ENCODE assay signal across 8 mouse cellular contexts in the genomic region with DNA sequence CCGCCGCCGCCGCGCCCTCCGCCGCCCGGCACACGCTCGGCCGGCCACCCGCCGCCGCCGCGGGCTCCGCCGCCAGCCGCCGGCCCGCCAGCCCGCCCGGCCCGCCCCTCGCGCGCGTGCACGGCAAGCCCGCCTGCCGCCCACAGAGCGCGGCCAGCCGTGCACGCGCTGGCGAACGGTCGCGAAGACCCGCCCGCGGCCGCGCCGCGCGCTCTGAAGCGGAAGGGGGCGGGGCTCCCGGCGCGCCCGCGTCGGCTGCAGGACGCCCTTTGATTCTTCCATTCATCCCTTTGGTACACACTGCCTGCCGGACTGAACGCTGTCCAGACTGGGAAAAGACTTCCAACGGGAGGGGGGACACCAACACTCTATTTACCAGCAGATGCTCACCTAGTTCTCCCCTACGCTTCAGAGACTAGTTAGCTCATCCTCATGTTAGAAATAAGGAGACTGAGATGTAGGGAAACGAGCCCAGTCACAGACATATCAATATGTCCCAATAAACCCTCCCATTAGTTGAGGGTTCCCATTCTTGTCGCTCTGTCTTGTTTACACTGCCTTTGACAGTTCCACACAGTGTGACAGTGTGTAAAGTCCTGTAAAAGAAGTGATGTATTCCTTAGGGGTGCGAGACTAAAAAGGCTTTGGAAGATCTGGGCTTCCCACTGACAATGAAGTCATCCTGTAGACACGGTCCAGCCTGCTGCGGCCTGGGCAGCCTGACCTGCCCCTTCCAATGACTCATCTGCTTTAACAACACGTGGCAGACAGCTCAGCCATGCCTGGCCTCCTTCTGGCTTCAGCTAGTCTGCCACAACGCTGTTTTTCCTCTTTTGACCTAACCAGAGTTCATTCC. TPM values are rescaled to one million over a fixed set of nuclear protein-coding genes. Genes with fewer than 3 reads are reported as not detected.
DNase-seq lines count a peak whose midpoint lies in the region; ATAC-seq lines count a peak whose summit lies in the region.

A gene (minus strand): TSS at position 58 of the 856 bp plus-strand sequence.

- no peaks in the 10 kb centered on the region for H3K27me3 ChIP-seq in megakaryocyte, embryonic 14.5 days (replicated peaks)

- DNase-seq in ZHBTc4 (ENCODE audit: low read depth, low spot score) = peak; percentile 93
- DNase-seq in gastrocnemius, adult 8-10 months (ENCODE audit: low spot score in 2 of 2) = peak; percentile 59 to 78
- DNase-seq in hindlimb bud, embryonic 11.5 days (ENCODE audit: extremely low spot score, low read depth, low spot score) = peak; percentile 53
- DNase-seq in left cerebral cortex, adult 8-10 months (ENCODE audit: low spot score in 2 of 2) = peak; percentile 58 to 75
- DNase-seq in right cerebral cortex, postnatal 10 days (ENCODE audit: low spot score in 2 of 2) = peak; percentile 85
- peak; percentile 86 for DNase-seq in urinary bladder, postnatal 25 days (ENCODE audit: low spot score)

- peaks cover 6% of the 10 kb centered on the region for H3K9me3 ChIP-seq in megakaryocyte, embryonic 14.5 days

- peak; percentile 73 for ATAC-seq in common myeloid progenitor, adult 5-6 weeks (replicated peaks; ENCODE audit: low read depth, poor library complexity, severe bottlenecking)

- H3K4me1 ChIP-seq in megakaryocyte, embryonic 14.5 days = peaks cover 49% of the 10 kb centered on the region

- H3K4me3 ChIP-seq in megakaryocyte, embryonic 14.5 days (replicated peaks) = peak within 1 kb of the TSS; percentile 95

- no peaks in the 10 kb centered on the region for H3K36me3 ChIP-seq in megakaryocyte, embryonic 14.5 days (replicated peaks; ENCODE audit: low read length)

RNA-seq across cellular contexts. Expression of the gene that starts here (rescaled TPM):
- 9.2 and 17.7 TPM in 2 replicates for total RNA-seq in common myeloid progenitor, adult 5-6 weeks (2017)
- total RNA-seq in gastrocnemius, adult 8-10 months (2022) = 10 to 100 TPM; 76.6 to 98.8 (median 77.1) TPM
- total RNA-seq in left cerebral cortex, adult 8-10 months (2022) = 100 to 1,000 TPM in 1 of 4 experiments, 10 to 100 TPM in 3; 87.3 to 111 (median 97.4) TPM
- polyA plus RNA-seq in megakaryocyte, embryonic 14.5 days (2012; ENCODE audit: insufficient read depth, low replicate concordance) = 49.7 and 201 TPM in 2 replicates

Comparison
In these comparisons a context has a peak if more than half of its experiments do, and no peak if none do; other contexts are left out.
1. Peak in every context shown above with its lines: DNase-seq, ATAC-seq and H3K4me3 ChIP-seq.